Mouse (Mus musculus) liver, embryonic 16.5 days (tissue): ENCODE measurements around the gene Mad2l2. TPM values are rescaled to one million over a fixed set of nuclear protein-coding genes. Genes with fewer than 3 reads are reported as not detected.

Source experiments
- ATAC-seq: fragments of 200-750 bp; cut with Nextera tagmentation; 2 replicates; pipeline ENCODE4 v1.8.0; 2017; ENCODE audit warnings: low read depth, mild to moderate bottlenecking, moderate number of reproducible peaks, moderate library complexity
- H3K27ac ChIP-seq: fragments of 300-500 bp; sonication (generic); 2 replicates; pipeline ENCODE4 v1.5.1; 2014; ENCODE audit warnings: mild to moderate bottlenecking, low read length
- H3K27me3 ChIP-seq: fragments of 300-500 bp; sonication (generic); 2 replicates; pipeline ENCODE4 v1.6.1; 2014; ENCODE audit warnings: low read depth, low read length, mixed read lengths; ENCODE audit not compliant: control insufficient read depth, insufficient read depth
- H3K36me3 ChIP-seq: fragments of 300-500 bp; sonication (generic); 2 replicates; pipeline ENCODE4 v1.6.1; 2014; ENCODE audit warnings: mild to moderate bottlenecking; ENCODE audit not compliant: control insufficient read depth, insufficient read depth
- H3K4me1 ChIP-seq: fragments of 300-500 bp; sonication (generic); 2 replicates; pipeline ENCODE4 v1.6.1; 2014; ENCODE audit warnings: low read depth, low read length, mixed read lengths; ENCODE audit not compliant: control insufficient read depth
- H3K4me2 ChIP-seq: fragments of 300-500 bp; sonication (generic); 2 replicates; pipeline ENCODE4 v1.6.1; 2014; ENCODE audit warnings: low read depth, low read length, mixed read lengths
- H3K4me3 ChIP-seq: fragments of 300-500 bp; sonication (generic); 2 replicates; pipeline ENCODE4 v1.5.1; 2014; ENCODE audit warnings: low read depth, mild to moderate bottlenecking, low read length
- H3K9ac ChIP-seq: fragments of 300-500 bp; sonication (generic); 2 replicates; pipeline ENCODE4 v1.6.1; 2014; ENCODE audit warnings: low read depth, low read length
- H3K9me3 ChIP-seq: fragments of 300-500 bp; sonication (generic); replicated peaks from 2 replicates; pipeline ENCODE4 v1.6.1; 2016; ENCODE audit warnings: low read length; ENCODE audit not compliant: control insufficient read depth
- WGBS: fragments of 180-500 bp; shearing (Covaris S2); extraction: QIAGEN DNeasy Blood & Tissue Kit; methylation state at CpG from one replicate; pipeline ENCODE4 v1.1.7; 2014; ENCODE audit not compliant: insufficient replicate concordance; 5-methylcytosine and 5-hydroxymethylcytosine counted together
- polyA plus RNA-seq: library from polyadenylated mRNA; unstranded; fragments of >200 nt; fragmentation: Nextera tagmentation; extraction: Ambion mirVana; gene quantifications from 2 replicates; pipeline ENCODE4 v1.2.1, GENCODE M21; 2015

Gene Mad2l2
- polyA plus RNA-seq, 1 experiment from 2014 or later = 12.4 TPM

DNA sequence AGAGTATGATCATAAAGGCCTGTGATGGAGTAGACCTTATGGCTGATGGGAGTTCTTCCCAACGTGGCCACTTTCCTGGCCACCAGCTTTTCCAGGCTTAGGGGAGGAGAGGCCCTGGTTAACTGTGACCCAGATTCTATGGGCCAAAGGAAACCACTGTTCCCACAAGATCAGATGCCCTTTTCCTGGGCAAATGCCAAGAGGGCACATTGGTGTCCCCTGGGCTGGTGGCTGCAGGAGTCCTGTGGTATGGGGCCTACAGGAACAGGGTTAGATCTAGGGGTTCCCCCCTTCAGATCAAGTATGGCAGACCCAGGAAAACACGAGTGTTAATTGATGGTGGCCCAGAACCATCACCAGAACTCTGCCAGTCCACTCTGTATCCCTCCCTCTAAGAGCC, 17.5 kb downstream of the Mad2l2 start:
- Histone ChIP-seq H3K27me3 (no peaks in the 10 kb centered on the region), H3K4me1 (peaks cover 11% of the 10 kb centered on the region), H3K4me2 (no peak overlapping the region), H3K27ac (no peak overlapping the region), H3K9me3 (no peaks in the 10 kb centered on the region), H3K9ac (no peak overlapping the region), H3K36me3 (no peaks in the 10 kb centered on the region), H3K4me3 (no peak overlapping the region)
- WGBS = 63% methylated on average over 2 of the region's 2 CpGs
- ATAC-seq = no peak

DNA sequence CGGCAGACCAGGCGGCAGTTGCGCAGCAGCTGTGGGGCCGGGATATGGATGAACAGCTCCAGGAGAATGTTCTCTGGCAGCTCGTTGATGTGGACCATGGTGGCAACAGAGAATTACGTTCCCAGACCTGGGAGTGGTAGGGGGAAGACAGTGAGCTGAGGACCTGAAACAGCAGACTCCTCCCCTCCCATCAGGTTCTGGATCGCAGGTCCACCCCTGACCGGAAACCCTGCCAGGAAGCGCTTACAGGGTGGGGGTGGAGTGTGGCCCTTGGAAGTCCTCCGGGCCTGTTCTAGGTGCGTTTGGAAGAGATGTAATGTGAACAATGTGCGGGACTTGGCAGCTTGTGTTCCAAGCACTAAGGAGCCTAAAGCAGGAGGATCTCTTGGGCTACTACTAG, 19.4 kb downstream of the Mad2l2 start:
- Histone ChIP-seq H3K9ac (no peak overlapping the region), H3K4me2 (no peak overlapping the region), H3K4me1 (peaks cover 11% of the 10 kb centered on the region), H3K36me3 (no peaks in the 10 kb centered on the region), H3K27me3 (no peaks in the 10 kb centered on the region), H3K9me3 (no peaks in the 10 kb centered on the region), H3K27ac (no peak overlapping the region), H3K4me3 (no peak overlapping the region)
- ATAC-seq = no peak
- WGBS = 45% methylated on average over 12 of the region's 12 CpGs

DNA sequence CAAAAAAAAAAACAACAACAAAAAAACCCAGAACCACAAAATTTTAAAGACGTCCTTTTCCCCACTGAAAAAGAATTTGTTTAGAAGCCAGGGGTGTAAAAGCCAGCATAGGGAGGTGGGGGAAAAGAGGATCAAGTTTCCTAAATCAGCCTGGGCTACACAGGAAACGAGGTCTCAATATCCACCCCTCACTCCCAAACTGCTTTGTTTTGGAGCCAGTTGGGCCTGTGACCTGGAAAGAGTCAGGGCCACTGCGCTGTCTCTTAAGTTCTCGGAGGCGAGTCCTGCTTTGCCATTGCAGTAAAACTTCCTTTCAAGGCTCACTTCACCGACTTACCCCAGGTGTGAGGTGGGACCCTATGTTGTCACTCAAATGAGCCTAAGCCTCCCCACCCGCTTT, 20.1 kb downstream of the Mad2l2 start:
- H3K4me2 ChIP-seq = no peak overlapping the region
- no peak for ATAC-seq
- H3K27ac ChIP-seq = no peak overlapping the region

DNA sequence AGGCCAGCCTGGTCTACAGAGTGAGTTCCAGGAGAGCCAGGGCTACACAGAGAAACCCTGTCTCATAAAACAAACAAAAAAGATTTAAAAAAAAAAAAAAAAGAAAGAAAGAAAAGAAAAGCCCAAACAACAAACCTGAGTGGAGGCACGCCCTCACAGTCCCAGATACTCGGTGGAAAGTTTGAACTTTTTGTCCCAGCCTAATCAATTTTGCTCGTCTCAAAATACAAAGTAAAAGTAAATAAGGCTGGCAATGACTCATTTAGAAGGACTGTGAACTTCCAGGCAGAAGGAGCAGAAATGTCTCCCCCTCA, 20.7 kb downstream of the Mad2l2 start:
- WGBS = 25% methylated on average over 3 of the region's 3 CpGs
- H3K4me1 ChIP-seq = peaks cover 11% of the 10 kb centered on the region
- H3K27me3 ChIP-seq = no peaks in the 10 kb centered on the region
- no peaks in the 10 kb centered on the region for H3K36me3 ChIP-seq
- no peak overlapping the region; the same call in 1 of the 2 replicates for H3K27ac ChIP-seq
- peak overlapping the region; percentile 76 for H3K9ac ChIP-seq
- H3K4me2 ChIP-seq = peak overlapping the region; percentile 98
- no peak for ATAC-seq
- H3K9me3 ChIP-seq = no peaks in the 10 kb centered on the region
- peak overlapping the region; percentile 75 for H3K4me3 ChIP-seq

More for the DNA sequence above, 20.1 kb downstream of the Mad2l2 start:
- H3K36me3 ChIP-seq = no peaks in the 10 kb centered on the region
- no peak overlapping the region for H3K9ac ChIP-seq
- no peak overlapping the region for H3K4me3 ChIP-seq
- peaks cover 11% of the 10 kb centered on the region for H3K4me1 ChIP-seq
- no peaks in the 10 kb centered on the region for H3K27me3 ChIP-seq
- 54% methylated on average over 7 of the region's 7 CpGs for WGBS
- no peaks in the 10 kb centered on the region for H3K9me3 ChIP-seq

DNA sequence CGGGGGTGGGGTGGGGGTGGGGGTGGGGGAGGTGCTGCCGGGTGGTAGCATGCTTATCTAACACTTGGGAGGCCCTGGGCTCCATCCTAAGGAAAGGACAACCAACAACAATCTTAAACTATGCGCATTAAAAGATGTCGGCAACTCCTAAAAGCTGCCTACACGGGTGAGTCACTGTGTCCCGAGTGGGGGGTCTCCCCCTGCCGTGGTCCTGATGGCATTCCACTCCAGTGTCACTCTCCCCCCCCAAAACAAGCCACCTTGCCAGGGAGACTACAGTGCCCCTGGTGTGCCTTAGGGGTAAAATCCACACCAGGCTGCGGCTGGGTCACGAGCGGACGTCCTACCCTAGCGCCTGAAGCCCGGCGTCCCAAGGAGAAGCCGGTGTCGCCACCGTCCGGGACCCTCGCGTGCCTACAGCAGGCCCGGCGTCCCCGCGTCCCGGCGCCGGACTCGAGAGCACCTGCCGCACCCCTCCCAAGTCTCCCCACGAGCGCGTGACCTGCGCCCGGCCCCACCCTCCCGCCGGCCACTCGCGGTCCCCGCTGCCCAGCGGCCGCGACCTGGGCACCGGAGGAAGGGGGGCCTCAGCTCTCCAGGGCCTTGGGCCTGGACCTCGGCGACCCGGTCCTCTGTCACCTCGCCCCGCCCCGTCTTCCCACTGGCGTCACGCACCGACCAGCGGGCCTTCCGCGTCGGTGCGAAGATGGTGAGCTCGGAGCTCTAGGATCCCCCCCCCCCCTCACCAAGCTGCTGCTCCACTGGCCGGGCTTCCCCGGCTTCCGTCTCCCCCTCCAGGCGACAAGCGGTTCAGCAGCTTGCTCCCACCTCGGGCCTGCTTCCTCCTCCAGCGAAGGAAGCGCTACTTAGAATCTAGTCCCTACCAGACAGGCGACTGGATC, 21.3 kb downstream of the Mad2l2 start, which contains the start of gene Fbxo6:
Fbxo6 (minus strand) TSS at position 874 of the 902 bp plus-strand sequence.
- peak; percentile 79 for ATAC-seq
- Histone ChIP-seq H3K36me3 (no peaks in the 10 kb centered on the region), H3K27me3 (no peaks in the 10 kb centered on the region), H3K27ac (peak within 1 kb of the TSS; percentile 68), H3K4me1 (peaks cover 11% of the 10 kb centered on the region), H3K9ac (peak within 1 kb of the TSS; percentile 76), H3K4me3 (peak within 1 kb of the TSS; percentile 75), H3K4me2 (peak within 1 kb of the TSS; percentile 98), H3K9me3 (no peaks in the 10 kb centered on the region)
- WGBS = under 1% methylated on average over 57 of the region's 67 CpGs

DNA sequence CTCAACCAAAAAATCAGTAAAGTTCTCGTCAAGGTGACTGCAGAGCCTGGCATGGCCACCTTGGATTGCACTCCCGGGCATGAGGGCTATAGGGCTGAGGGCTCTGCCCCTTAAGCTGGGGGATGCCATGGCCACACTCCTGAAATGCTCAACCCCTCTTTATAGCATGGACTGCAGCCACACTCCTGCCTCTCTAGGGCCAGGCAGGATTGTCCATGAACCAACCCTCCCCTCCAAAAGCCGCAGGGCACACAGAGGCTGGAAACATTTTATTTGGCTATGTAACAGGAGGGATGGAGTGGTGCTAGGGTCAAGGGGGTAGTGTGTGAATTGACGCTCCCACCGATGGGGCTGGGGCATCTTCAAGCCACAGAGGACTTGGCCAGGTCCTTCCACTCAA, 22.4 kb downstream of the Mad2l2 start:
- Histone ChIP-seq H3K4me1 (peaks cover 11% of the 10 kb centered on the region), H3K4me2 (no peak overlapping the region)
- no peak for ATAC-seq

DNA sequence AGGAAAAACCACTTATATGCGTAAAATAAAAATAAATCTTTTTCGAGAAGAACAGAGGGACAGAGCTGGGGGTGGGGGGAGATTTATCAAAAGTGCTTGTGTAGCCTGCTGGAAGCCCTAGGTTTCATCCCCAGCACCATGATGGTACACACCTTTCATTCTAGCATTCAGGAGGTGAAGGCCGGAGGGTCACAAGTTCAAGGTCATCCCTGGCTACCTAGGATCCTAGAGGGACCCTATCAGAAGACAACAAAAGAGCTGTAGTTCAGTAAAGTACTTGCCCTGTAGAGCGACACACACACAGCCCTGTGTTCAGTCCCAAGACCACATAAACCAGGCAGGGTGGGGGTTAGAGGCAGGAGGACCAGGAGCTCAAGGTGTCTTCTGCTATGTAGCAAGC, 23.8 kb downstream of the Mad2l2 start:
- Histone ChIP-seq H3K9ac (no peak overlapping the region), H3K9me3 (no peaks in the 10 kb centered on the region), H3K4me3 (no peak overlapping the region), H3K4me2 (no peak overlapping the region), H3K36me3 (no peaks in the 10 kb centered on the region), H3K27ac (no peak overlapping the region), H3K27me3 (peaks cover 11% of the 10 kb centered on the region), H3K4me1 (peaks cover 14% of the 10 kb centered on the region)
- ATAC-seq = no peak
- 69% methylated on average over 4 of the region's 4 CpGs for WGBS

More for the DNA sequence above, 22.4 kb downstream of the Mad2l2 start:
- H3K36me3 ChIP-seq = no peaks in the 10 kb centered on the region
- H3K27ac ChIP-seq = no peak overlapping the region
- no peaks in the 10 kb centered on the region for H3K27me3 ChIP-seq
- H3K9me3 ChIP-seq = no peaks in the 10 kb centered on the region
- 72% methylated on average over 5 of the region's 5 CpGs for WGBS
- H3K4me3 ChIP-seq = no peak overlapping the region
- H3K9ac ChIP-seq = no peak overlapping the region

DNA sequence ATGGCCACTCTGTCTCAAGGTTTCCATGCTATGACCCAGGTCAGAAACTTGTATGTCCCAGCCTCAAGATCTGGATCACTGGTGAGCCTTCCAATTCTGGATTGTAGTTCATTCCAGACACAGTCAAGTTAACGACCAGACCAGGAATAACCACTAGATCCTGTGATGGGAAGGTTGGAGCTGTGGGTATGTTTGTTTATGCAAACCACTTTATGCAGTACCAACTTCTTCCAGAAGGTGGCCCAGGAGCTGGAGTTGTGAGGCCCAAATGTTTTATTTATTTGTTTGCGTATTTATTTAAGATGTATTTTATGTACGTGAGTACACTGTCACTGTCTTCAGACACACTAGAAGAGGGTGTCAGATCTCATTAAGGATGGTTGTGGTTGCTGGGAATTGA, 24.8 kb downstream of the Mad2l2 start:
- WGBS = 46% methylated on average over 3 of the region's 3 CpGs
- Histone ChIP-seq H3K4me2 (no peak overlapping the region), H3K4me1 (peaks cover 23% of the 10 kb centered on the region), H3K36me3 (no peaks in the 10 kb centered on the region), H3K9ac (no peak overlapping the region), H3K27ac (no peak overlapping the region), H3K27me3 (peaks cover 21% of the 10 kb centered on the region), H3K4me3 (no peak overlapping the region), H3K9me3 (no peaks in the 10 kb centered on the region)
- ATAC-seq = no peak
